Mouse (Mus musculus): ENCODE results near the gene Dctn2. TPM values are rescaled to one million over a fixed set of nuclear protein-coding genes. Genes with fewer than 3 reads are reported as not detected.

Dctn2 gene
- 100 to 1,000 TPM; 298 to 304 TPM for total RNA-seq (2021)
- long read RNA-seq, experiment 1, transcript Dctn2-201 (14 exons, 1,784 nt): major isoform, 34 of 329 reads
- long read RNA-seq, experiment 1, partial matches to known transcripts: 16 of 329 reads
- long read RNA-seq, experiment 1, other reads (novel, unspliced or antisense): 279 of 329 reads
- long read RNA-seq, experiment 2, transcript Dctn2-201 (14 exons, 1,784 nt): major isoform, 31 of 381 reads
- long read RNA-seq, experiment 2, partial matches to known transcripts: 24 of 381 reads
- long read RNA-seq, experiment 2, other reads (novel, unspliced or antisense): 326 of 381 reads

DNA sequence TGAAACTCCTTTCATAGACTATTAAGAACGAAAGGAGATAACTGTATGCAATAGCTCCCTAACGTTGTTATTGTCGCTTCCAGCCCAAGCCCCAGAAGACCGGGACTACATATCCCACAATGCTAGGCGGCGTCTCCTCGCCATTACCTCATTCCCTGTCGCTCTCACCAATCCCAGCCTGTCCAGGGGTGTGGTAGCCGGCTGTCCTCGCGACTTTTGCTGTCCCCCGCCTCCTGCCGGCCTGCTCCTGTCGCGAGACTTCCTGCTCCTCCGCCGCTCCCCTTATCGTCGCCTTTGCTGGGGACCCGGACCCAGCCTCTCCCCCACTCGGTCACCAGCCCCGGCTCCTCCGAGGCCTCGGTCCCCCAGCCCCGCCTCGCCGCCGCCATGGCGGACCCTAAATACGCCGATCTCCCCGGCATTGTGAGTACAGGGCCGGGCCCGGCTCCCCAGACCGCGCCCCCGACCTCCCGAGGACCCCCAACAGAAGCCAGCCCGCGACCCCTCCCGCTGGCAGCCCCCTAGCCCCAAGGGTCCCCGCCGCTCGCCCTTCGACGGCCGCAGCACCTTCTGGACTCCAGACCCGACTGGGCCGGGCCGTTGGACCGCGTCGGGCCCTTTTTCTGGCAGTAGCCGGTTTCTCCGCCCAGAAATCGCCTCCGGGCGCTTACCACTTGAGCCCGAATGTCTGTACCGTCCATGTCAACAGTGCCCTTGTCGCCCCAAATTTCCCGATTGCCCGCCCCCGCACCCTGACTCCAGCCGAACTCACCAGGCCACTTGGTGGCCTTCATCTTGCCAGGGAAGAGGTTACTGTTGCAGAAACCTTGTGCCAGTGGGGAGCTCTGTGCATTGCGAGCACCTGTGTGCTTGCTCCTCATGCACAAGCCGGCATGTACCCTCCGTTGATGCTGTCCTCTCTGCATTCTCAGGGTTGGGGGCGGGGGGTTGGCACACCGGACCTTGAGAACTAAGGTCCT lies at the start of gene Dctn2:
TSS of gene Dctn2 (plus strand) at position 257 of the 980 bp plus-strand sequence.
- DNase-seq (ENCODE audit: low spot score in 2 of 2): peak; percentile 90 to 96

GRCm38 (mm10) chr10:127216456-127216855 lies 49.7 kb upstream of the Dctn2 start:
- DNase-seq (ENCODE audit: low spot score in 2 of 2): no peak

DNA sequence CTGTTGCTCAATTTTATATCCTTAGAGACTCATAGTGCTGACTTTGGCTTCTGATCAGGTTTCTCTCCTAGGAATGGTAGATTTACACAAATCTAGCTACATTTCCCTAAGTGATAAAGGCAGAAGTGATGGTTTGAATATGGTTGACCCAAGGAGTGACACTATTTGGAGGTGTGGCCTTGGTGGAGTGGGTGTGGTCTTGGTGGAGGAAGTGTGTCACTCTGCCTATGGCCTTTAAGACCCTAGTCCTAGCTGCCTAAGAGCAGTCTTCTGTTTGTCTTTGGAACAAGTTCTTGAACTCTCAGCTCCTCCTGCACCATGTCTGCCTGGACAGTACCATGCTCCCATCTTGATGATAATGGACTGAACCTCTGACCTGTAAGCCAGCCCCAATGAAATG lies 49.0 kb upstream of the Dctn2 start:
- no peak for DNase-seq (ENCODE audit: low spot score in 2 of 2)

- no peak for DNase-seq (ENCODE audit: low spot score in 2 of 2)
Observed at GRCm38 (mm10) chr10:127218339-127218738, 47.8 kb upstream of the Dctn2 start.

DNA sequence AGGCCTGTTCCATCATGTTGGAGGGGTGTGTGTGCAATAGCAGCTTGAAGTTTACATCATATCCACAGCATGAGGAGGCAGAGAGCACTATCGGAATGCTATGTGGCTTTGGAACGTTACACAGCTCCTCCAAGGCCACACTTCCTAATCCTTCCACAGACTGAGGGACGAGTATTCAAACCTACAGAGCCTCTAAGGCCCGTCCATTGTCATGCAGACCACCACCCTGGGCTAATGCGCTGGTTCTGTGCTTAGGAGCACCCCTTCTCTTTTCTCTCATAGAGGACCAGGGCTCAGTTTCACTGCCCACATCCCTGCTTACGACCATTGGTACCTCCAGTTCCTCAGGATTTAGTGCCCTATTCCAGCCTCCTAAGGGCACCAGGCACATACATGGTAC lies 41.0 kb upstream of the Dctn2 start:
- DNase-seq (ENCODE audit: low spot score in 2 of 2): no peak

DNA sequence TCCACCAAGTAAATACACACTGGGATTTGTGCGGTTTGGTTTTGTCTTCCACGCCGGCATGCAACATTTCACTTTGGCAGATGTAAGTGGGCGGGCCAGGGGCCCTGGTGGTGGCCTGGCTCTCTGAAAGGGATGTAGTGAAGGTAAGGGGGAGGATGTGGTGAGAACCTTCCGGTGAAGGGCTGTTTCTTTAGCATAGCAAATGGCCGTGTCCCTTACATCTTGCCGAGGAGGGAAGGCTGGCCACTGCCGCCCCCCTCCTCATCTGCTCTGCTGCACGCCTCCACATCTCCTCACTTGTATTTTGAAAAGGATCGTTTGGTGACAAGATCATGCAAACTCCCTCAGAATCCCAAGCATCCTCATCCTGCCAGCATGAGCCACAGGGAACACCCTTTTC lies 40.4 kb upstream of the Dctn2 start:
- DNase-seq (ENCODE audit: low spot score in 2 of 2): peak in 1 of 2 experiments; percentile 41

GRCm38 (mm10) chr10:127226318-127226895 lies 39.8 kb upstream of the Dctn2 start:
- DNase-seq (ENCODE audit: low spot score in 2 of 2): no peak

DNA sequence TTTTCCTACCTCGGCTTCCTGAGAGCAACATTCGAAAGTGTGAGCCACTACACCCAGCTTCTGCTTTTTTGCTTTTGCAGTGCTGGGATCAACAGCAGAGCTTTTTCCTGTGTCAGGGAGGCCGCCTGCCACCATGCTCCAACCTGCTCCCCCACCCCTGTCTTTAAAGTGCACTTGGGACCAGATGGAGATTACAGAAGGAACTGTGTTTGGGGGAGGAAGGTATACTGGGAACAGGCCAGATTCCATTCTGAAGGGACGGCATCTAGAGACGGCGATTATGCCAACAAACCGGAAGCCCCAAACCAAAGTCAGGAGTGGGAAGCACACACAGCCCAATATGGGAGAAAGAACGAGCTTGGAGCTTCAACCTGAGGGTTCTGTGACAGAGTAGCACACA lies 39.0 kb upstream of the Dctn2 start:
- no peak for DNase-seq (ENCODE audit: low spot score in 2 of 2)

DNA sequence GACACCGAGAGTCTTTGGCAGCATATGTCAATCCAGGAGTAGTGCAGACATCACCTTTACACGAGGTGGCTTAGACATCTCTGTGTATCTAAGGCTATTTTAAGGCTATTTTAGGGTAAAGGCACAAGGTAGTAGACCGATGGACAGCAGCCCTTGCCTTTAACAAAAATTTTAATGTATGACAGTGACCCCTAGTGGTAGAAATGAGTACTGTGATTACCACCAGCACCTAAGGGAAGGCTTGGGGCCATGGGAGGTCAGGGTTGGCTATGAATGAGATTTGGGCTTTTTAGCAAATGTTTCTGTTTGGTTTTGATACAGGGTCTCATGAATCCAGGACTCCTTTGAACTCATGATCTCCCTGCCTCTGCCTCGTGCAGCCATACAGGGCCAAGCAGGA lies 37.3 kb upstream of the Dctn2 start:
- peak in 1 of 2 experiments; percentile 76 for DNase-seq (ENCODE audit: low spot score in 2 of 2)

DNA sequence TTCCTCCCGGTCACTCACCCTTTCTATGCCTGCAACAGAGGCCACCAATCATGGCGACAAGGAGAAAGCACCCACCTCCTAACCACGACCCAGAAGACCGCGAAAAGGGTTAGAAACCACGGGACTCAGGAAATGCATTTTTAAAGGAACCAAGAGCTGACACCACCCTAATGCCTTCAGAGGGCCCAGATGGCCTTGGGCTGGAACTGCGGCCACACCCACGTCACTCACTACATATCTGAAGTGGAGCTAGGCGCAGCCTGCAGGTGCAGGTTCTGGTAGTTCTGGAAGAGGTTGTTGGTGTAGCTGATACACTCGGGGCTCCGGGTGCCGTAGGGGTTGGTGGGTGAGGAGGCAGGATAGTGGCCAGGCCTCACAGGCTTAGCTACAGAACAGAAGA lies 35.5 kb upstream of the Dctn2 start:
- no peak for DNase-seq (ENCODE audit: low spot score in 2 of 2)

DNA sequence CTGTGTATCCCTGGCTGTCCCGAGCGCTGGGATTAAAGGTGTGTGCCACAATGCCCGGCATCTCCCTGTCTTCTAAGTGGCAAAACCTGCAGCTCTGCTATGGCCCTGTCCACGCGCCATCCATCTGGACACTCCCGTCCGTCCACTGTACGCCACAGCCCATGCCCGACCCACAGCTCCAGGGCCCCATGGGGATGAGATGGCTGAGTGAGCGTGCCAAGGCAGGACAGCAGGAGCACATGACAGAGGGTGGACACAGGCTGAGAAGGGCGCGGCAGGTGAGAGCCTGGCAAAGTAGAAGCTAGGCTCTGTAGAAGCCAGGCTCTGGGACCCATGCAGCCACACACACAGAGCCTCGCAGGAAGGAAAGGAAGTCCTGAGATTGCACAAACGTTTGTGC lies 34.4 kb upstream of the Dctn2 start:
- DNase-seq (ENCODE audit: low spot score in 2 of 2): no peak

- no peak for DNase-seq (ENCODE audit: low spot score in 2 of 2)
Observed at GRCm38 (mm10) chr10:127233141-127233540, 33.0 kb upstream of the Dctn2 start.

DNA sequence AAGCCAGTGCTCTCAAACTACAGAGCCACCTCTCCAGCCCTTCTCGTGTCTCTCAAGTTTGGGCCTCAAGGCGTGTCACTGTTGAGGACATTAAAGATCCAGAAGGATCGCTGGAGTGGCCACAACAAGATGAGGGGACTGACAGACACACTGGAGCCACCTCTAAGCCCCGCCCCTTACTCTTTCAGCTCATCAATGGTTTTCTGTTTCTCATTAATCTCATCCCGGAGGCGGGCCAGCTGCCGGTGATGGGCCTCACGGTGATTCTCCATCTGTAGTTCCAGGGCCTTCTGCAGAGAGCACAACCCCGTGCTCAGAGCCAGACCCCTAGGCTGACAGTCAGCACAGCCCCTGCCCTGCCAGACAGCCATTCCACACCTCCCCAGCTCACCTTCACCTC lies 29.6 kb upstream of the Dctn2 start:
- no peak for DNase-seq (ENCODE audit: low spot score in 2 of 2)

DNA sequence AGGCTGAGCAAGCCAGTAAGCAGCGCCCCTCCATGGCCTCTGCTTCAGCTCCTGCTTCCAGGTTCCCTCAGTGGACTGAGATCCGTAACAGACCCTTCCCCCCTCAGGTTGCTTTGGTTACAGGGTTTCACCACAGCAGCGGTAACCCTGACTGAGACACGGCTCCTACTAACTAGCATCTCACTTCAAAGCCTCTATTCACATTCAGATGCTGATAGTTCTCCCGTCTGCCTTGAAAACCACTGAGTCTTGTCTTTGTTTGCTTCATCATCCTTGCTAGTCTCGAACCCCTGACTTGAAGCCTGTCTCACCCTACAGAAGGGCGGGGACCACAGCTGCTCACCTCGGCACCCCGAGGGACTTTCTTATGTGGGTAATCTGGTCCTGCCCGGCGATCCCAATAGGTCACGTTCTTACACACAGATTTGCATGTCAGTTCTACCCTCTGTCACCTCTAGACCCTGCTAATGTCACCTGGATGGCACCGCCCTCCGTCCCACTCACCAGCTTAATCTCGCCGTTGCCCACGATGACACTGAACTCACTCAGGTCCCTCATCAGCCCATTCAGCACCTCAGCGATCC lies 27.8 kb upstream of the Dctn2 start:
- DNase-seq (ENCODE audit: low spot score in 2 of 2): no peak

- DNase-seq (ENCODE audit: low spot score in 2 of 2): no peak
Observed at GRCm38 (mm10) chr10:127250810-127251209, 15.4 kb upstream of the Dctn2 start.

GRCm38 (mm10) chr10:127255625-127256345 lies 10.4 kb upstream of the Dctn2 start:
- DNase-seq (ENCODE audit: low spot score in 2 of 2): no peak

DNA sequence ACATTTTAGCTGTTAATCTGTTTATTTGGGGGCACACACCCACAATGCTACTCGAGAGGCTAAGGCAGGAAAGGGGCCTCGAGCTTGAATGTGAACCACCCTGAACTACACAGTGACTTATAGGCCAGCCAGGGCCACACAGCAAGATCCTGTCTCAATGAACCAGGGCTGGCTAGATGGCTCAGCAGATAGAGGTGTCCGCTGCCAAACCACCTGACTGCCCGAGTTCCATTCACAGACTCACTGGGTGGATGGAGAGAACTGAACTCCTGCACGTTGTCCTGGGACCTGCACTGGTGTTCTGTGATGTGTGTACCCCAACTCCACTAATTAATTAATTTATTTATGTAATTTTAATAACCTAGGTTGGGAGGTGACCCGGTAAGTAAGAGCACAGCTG lies 8.4 kb upstream of the Dctn2 start:
- DNase-seq (ENCODE audit: low spot score in 2 of 2): no peak

DNA sequence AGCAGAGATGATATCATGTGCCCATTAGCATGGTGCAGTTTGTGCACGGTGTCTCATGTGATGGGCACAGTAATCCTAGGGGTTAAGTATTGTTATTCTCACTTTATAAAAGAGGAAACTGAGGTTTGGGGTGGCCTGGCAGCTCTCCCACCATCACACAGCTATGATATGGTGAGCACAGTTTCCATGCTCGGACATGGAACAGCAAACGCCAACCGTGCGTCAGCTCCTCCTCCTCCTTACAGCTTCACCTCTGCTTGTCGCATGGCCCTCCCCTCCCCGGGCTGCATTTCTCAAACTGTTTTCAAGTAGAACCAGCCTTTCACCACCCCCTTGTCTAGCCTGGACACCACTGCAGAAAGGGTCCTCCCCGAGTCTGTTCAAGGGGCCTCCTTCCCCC lies 7.7 kb upstream of the Dctn2 start:
- no peak for DNase-seq (ENCODE audit: low spot score in 2 of 2)

DNA sequence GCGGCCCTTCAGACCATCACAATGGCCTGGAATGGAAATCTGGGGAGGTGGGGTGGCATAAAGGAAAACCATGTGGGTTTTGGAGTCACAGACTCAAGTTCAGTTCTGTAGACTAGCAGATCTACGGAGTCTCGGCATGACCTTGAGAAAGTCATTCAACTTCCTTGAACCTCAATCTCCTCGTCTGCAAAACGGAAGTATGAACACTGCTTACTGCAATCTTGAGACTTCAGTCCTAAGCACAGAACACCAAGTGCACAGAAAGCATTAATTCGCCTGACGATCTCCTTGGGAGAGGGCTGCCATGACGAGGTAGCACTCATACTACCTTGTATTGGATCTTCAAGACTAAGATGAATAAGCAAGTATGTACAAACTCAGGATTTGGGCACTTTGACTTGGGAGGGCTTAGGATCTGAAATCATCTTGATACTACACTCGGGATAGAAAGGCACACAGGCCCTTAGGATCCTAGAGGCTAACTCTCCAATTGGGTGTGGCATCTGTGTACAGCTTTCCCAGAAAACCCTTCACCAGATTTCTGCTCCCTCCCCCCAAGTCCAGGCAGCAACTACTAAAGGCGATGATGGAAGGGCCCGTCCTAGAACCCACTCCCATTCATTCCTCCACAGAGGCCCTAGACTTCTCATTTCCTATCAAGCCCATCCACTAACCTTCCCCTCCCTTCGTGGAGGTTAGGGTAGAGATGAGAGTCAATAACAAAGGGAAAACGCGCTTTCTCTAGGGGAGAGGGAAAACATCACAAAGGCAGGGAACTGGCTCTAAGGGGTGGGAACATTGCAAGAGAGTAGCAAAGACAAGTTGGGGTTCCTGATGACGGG lies 4.2 kb upstream of the Dctn2 start:
- no peak for DNase-seq (ENCODE audit: low spot score in 2 of 2)

All from layer of hippocampus, postnatal 14 days (tissue).